Mouse (Mus musculus) forebrain, embryonic 11.5 days (tissue): ENCODE measurements around the gene Vmn2r102. TPM values are rescaled to one million over a fixed set of nuclear protein-coding genes. Genes with fewer than 3 reads are reported as not detected.

Source experiments
- ATAC-seq: fragments of 200-750 bp; cut with Nextera tagmentation; replicated peaks from 2 replicates; pipeline ENCODE4 v1.8.0; 2017; ENCODE audit warnings: moderate TSS enrichment; ENCODE audit not compliant: low FRiP score
- DNase-seq: peaks from one replicate; pipeline ENCODE4 v3.0.0-alpha.2; 2017; ENCODE audit warnings: low spot score
- H3K27ac ChIP-seq: fragments of 300-500 bp; sonication (generic); 2 replicates; pipeline ENCODE4 v1.5.1; 2014; ENCODE audit warnings: low read depth, low read length
- H3K27me3 ChIP-seq: fragments of 300-500 bp; sonication (generic); 2 replicates; pipeline ENCODE4 v1.6.1; 2014; ENCODE audit warnings: mild to moderate bottlenecking, low read length, mixed read lengths; ENCODE audit not compliant: control insufficient read depth, insufficient read depth
- H3K36me3 ChIP-seq: fragments of 300-500 bp; sonication (generic); 2 replicates; pipeline ENCODE4 v1.6.1; 2014; ENCODE audit warnings: mild to moderate bottlenecking, low read length, moderate library complexity, mixed read lengths; ENCODE audit not compliant: control insufficient read depth, insufficient read depth
- H3K4me1 ChIP-seq: fragments of 300-500 bp; sonication (generic); replicated peaks from 2 replicates; pipeline ENCODE4 v1.6.1; 2014; ENCODE audit warnings: low read length, mixed read lengths; ENCODE audit not compliant: control insufficient read depth, insufficient read depth
- H3K4me2 ChIP-seq: fragments of 300-500 bp; sonication (generic); 2 replicates; pipeline ENCODE4 v1.6.1; 2014; ENCODE audit warnings: low read depth, mild to moderate bottlenecking, low read length, moderate library complexity, mixed read lengths; ENCODE audit not compliant: severe bottlenecking
- H3K4me3 ChIP-seq: fragments of 300-500 bp; sonication (generic); 2 replicates; pipeline ENCODE4 v1.5.1; 2014; ENCODE audit warnings: low read depth, low read length
- H3K9ac ChIP-seq: fragments of 300-500 bp; sonication (generic); 2 replicates; pipeline ENCODE4 v1.6.1; 2014; ENCODE audit warnings: low read length
- H3K9me3 ChIP-seq: fragments of 300-500 bp; sonication (generic); 2 replicates; pipeline ENCODE4 v1.6.1; 2016; ENCODE audit warnings: low read length, mixed read lengths; ENCODE audit not compliant: control insufficient read depth
- WGBS: fragments of 180-500 bp; shearing (Covaris S2); extraction: QIAGEN DNeasy Blood & Tissue Kit; methylation state at CpG from one replicate; pipeline ENCODE4 v1.1.7; 2014; 5-methylcytosine and 5-hydroxymethylcytosine counted together
- polyA plus RNA-seq: library from polyadenylated mRNA; unstranded; fragments of >200 nt; fragmentation: Nextera tagmentation; extraction: Ambion mirVana; gene quantifications from 2 replicates; pipeline ENCODE4 v1.2.1, GENCODE M21; 2014

Vmn2r102 gene
- not detected in 2 replicates for polyA plus RNA-seq

GRCm38 (mm10) chr17:19660028-19660427 lies at the start of gene Vmn2r102:
Gene Vmn2r102 (plus strand): TSS chr17:19660328.
- H3K9me3 ChIP-seq: no peaks in the 10 kb centered on the region
- H3K27ac ChIP-seq: no peak within 1 kb of the TSS
- WGBS: 81% methylated on average over 2 of the region's 2 CpGs
- no peak within 1 kb of the TSS for H3K4me3 ChIP-seq
- no peak for ATAC-seq
- no peaks in the 10 kb centered on the region for H3K27me3 ChIP-seq
- no peak for DNase-seq
- no peaks in the 10 kb centered on the region for H3K4me1 ChIP-seq
- no peak within 1 kb of the TSS for H3K9ac ChIP-seq
- no peak within 1 kb of the TSS for H3K4me2 ChIP-seq
- no peaks in the 10 kb centered on the region for H3K36me3 ChIP-seq

- H3K27ac ChIP-seq: no peak overlapping the region
- no peak overlapping the region for H3K4me3 ChIP-seq
- H3K4me1 ChIP-seq: no peaks in the 10 kb centered on the region
- WGBS: 78% methylated on average over 1 of the region's 1 CpGs
- ATAC-seq: no peak
- no peaks in the 10 kb centered on the region for H3K36me3 ChIP-seq
- DNase-seq: no peak
- no peaks in the 10 kb centered on the region for H3K27me3 ChIP-seq
- no peak overlapping the region for H3K9ac ChIP-seq
- no peak overlapping the region for H3K4me2 ChIP-seq
- peaks cover 11% of the 10 kb centered on the region; the same call in 1 of the 2 replicates for H3K9me3 ChIP-seq
Observed at GRCm38 (mm10) chr17:19629328-19629727, 30.8 kb upstream of the Vmn2r102 start.

GRCm38 (mm10) chr17:19658447-19658846 lies 1.7 kb upstream of the Vmn2r102 start:
- ATAC-seq (peak; percentile 56; the same call in 1 of the 2 replicates), DNase-seq (no peak)
- Histone ChIP-seq H3K36me3 (no peaks in the 10 kb centered on the region), H3K4me1 (no peaks in the 10 kb centered on the region), H3K27ac (no peak overlapping the region), H3K27me3 (no peaks in the 10 kb centered on the region), H3K4me3 (no peak overlapping the region), H3K9me3 (no peaks in the 10 kb centered on the region), H3K4me2 (no peak overlapping the region), H3K9ac (no peak overlapping the region)
- 76% methylated on average over 3 of the region's 3 CpGs for WGBS

- no peaks in the 10 kb centered on the region for H3K4me1 ChIP-seq
Observed at GRCm38 (mm10) chr17:19692062-19692461, 31.9 kb downstream of the Vmn2r102 start.

More at GRCm38 (mm10) chr17:19692062-19692461, 31.9 kb downstream of the Vmn2r102 start:
- Histone ChIP-seq H3K4me3 (no peak overlapping the region), H3K36me3 (no peaks in the 10 kb centered on the region), H3K4me2 (no peak overlapping the region), H3K9me3 (no peaks in the 10 kb centered on the region; the same call in 1 of the 2 replicates), H3K27me3 (no peaks in the 10 kb centered on the region), H3K9ac (no peak overlapping the region), H3K27ac (no peak overlapping the region)
- ATAC-seq (no peak), DNase-seq (no peak)

Other genes starting within 250 kb of the Vmn2r102 start
- not detected in 2 replicates for gene Vmn2r100, start 155.6 kb upstream of the Vmn2r102 start, polyA plus RNA-seq
- gene Vmn2r101, start 83.1 kb upstream of the Vmn2r102 start, polyA plus RNA-seq: not detected in 2 replicates
- gene Vmn2r103, start 113.0 kb downstream of the Vmn2r102 start, polyA plus RNA-seq: not detected in 2 replicates